Mouse (Mus musculus): ENCODE results near the gene Cd22.
"Not testable (repeated sequence)": the region's sequence is repeated elsewhere in the genome, so short reads cannot be mapped to it uniquely, and the experiment has no call there.

Gene Cd22

DNA sequence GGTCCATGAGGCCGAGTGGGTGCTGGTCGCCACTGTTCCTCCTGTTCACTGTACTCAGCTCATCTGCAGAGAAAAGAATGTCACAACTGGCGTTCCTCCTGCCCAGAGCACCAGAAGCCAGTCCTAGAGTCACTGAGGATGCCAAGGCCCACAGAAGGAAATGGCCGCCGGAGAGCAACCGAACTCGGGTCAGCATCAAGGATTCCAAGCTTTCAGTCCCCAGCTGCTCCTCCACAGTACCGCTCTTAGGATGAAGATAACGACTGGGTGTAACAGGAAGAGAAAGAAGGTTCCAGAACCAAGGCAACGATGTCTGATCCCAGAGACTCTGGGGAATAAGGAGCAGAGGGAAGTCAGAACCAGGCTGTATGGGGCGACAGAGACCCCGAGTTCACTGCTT lies 18.7 kb downstream of the Cd22 start, which contains the start of gene Ffar1:
TSS of gene Ffar1 (minus strand) at position 101 of the 400 bp plus-strand sequence.
- DNase-seq (ENCODE audit: low spot score in 2 of 2), result no peak

DNA sequence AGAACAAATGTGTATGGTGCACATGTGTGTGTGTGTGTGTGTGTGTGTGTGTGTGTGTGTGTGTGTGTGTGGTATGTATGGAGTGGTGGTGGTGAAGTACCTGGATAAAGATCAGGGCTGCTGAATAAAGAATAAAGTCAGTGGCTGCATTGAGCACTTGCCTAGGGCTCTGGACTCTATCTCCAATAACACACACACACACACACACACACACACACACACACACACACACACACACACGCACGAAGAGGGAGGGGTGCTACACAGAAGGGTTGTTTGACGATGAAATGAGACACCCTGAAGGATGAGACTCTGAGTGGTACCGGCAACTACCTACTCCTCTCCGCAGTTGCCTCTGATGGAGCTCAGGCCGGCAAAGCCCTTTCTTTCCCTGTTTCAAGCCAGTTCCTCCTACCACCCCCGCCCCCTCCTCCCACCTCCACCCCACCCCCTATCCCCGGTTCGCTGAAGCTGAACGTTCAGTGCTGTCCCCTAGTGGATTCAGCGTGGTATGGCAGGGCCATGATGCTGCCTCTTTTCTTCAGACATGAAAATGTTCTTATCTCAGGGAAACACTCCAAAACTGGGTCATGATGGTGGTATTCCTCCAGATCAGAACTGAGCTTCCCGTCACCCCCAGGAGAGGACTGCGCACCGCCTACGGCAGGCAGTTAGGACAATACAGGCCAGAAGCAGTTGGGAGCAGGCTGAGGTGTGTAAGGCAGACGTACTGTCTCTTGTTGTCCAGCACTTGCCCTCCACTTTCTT lies 20.3 kb downstream of the Cd22 start:
- peak; percentile 23 to 39 for DNase-seq (ENCODE audit: low spot score in 2 of 2)

DNA sequence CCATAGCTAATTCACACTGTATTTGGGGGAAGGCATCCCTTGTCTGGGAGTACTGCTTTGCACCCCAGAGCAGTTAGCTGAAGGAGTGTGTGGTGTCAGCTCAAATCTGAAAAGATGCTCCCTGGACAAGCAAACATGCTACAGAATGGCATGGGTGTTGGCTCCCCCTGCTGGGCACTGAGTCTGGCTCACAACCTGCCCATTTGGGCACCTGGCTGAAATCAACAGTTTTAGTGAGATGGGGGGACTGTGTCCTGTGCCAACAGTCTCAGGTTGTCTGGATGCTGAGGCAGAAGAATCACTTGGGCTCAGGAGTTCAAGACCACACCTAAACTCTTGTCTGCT lies 20.9 kb downstream of the Cd22 start:
- peak; percentile 63 to 80 for DNase-seq (ENCODE audit: low spot score in 2 of 2)

DNA sequence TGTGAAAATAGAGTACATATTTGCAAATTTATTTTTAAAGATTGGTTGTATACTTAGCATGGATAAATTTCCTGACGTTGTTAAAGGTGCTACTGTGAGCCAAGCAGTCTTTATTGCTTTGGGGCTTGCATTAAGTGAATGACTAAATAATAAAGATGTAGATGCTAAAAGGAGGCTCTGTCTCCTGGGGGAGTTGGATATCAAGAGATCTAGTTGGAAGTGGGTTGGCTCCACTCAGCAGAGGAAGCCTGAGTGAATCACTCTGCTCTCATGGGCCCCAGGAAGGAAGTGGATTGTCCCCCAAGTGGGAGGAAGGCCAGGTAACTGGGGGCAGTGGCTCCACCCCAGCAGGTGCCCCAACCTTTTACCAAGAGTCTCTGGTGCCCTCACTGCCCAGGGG lies 22.4 kb downstream of the Cd22 start:
- DNase-seq (ENCODE audit: low spot score in 2 of 2), result no peak

DNA sequence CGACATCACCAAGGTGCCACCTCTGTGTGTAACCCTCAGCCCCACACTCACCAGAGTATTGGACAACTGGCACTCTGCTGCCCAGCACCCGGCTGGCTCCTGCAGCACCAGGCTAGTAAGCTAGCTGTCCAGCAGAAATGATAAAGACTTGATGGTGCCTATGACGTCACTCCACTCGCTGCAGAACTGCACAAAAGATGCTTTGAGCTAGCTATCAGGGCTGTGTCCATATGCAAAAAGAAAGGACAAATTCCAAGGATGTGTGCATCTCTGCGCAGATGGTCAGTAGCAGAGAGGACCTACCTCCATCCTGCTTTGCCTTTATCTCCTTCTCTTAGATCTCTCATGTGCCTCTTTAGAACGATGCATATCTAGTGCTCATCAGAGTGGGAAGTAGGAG lies 24.1 kb downstream of the Cd22 start, which contains the start of gene Ffar3:
TSS of gene Ffar3 (minus strand) at position 101 of the 400 bp plus-strand sequence.
- no peak for DNase-seq (ENCODE audit: low spot score in 2 of 2)

DNA sequence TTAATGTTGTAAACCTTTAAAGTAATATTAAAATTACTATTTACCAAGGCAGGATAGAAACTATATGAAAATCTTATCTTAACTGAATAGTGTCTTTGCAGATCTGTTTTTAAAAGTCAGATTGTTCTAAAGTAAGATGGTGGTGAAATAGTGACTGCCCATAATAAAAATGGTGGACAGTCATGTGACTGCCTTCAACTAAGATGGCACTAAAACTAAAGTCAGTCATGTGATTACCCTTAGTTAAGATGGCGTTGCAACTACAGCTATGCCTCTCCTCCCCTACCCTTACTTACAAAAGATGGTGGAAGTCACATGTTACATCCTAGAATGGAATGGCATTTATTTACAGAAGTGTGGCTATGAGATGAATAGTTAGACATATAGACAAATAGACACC lies 28.7 kb downstream of the Cd22 start:
- no peak for DNase-seq (ENCODE audit: low spot score in 2 of 2)

DNA sequence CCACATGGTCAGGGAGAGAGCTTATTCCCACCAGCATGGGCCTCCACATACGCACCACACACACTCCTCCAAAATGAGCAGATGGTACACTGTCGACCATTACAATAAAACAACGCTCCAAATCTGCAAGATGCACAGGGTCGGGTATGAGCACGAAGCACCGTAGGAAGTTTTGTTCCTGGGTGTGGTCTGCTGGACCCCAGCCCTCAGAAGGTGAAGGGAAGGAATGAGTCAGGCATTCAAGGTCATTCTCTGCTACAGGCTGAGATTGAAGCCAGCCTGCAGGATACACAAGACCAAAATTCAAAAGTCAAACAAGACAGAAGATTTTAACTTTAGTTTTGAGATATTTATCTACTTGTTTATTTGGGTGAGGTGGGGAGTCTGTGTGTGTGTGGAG lies 32.2 kb downstream of the Cd22 start:
- no peak for DNase-seq (ENCODE audit: low spot score in 2 of 2)

DNA sequence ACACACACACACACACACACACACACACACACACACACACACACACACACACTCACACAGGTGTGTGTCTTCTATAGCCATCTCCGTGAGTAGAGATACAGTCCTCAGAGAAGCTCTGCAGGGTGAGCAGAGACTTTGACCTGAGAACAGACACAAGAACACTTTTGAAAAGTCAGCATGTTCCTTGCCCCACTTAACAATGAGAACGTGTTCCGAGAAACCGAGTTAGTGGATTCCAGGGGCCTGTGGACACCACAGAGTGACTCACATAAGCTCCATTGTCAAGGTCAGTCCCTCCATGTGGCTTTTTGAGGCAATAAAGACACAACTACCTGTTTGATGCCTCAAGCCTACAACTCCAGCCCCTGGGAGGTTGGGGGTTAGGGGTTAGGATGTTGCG lies 32.8 kb downstream of the Cd22 start:
- DNase-seq (ENCODE audit: low spot score in 2 of 2), result no peak

DNA sequence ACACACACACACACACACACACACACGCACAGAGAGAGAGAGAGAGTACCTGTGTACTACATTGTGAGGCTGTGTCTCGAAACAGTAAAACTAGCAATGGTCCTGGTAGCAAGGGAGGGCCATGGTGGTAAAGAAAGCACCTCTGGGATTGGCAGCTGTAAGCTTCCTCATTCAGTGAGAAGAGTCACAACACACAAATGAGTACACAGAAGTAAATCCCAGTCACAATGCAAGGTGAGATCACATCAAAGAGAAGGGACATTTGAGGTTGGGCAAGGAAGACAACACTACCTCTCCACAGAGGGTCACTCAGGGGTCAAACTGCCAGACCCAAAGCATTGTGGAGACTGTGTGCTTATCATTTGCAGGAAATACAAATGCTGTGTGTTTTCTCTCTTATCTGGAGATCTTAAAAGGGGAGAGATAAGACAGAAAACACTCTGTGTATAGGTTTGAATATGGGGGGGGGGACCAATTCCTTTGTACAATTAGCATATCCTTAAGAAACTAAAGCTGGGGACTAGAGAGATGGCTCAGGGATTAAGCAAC lies 33.6 kb downstream of the Cd22 start:
- DNase-seq (ENCODE audit: low spot score in 2 of 2), result no peak

DNA sequence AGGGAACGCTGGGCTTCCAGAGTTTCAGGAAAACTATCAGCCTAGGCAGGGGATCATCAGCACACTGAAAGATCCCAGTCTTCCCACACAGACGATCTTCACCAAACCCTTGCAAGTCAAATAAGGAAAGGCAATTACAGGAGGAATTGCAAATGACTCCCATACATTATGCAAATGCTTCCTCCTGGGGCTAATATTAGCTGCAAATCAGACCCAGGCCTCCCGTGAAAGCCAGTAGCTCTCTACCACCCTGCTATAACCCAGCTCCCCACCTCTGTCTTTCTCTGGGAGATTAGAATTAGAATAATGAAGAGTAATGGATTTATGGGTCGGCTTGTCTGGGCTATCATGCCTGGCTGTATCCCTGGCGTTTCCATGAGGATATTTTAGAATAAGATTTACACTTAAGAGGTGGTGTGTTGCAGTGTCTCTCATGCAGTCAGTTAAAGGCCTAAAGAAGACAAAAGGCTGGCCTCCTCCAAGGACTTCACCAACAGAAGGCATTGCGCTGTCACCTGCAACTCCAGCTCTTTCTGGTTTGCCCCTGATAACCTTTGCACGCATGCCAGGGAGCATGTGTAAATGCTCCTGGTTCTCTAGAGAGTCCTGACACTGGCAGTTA lies 35.4 kb downstream of the Cd22 start:
- no peak for DNase-seq (ENCODE audit: low spot score in 2 of 2)

DNA sequence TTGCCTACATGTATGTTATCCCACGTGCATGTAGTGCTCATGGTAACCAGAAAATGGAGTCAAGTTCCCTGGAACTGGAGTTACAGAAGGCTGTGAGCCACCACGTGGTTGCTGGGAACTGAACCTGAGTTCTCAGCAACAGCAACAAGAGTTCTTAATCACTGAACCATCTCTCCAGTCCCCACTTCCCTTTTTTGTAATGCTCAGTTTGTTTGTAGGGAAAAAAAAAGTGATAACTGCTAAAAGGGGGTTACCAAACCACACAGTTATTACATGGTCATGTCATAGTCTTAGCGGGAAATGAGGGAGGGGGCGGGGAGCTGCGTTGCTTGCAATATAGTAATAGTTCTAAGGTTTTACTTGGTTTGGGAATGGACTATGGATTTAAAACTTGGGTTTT lies 38.0 kb downstream of the Cd22 start:
- DNase-seq (ENCODE audit: low spot score in 2 of 2), result no peak

DNA sequence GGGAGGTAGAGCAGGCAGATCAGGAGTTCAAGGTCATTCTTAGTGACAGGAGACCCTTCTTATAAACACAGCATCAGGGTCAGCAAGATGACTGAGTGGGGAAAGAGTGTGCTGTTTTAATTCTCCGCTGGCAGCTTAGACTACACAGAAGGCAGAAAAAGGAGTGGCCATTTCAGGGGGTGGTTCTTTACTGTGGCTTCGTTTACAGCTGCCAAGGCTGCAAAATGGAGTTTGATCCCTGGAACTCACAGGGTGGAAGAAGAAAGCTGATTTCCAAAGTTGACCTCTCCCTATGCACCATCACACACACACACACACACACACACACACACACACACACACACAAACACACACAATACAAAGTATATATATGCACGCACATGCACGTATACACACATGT lies 38.8 kb downstream of the Cd22 start:
- no peak for DNase-seq (ENCODE audit: low spot score in 2 of 2)

DNA sequence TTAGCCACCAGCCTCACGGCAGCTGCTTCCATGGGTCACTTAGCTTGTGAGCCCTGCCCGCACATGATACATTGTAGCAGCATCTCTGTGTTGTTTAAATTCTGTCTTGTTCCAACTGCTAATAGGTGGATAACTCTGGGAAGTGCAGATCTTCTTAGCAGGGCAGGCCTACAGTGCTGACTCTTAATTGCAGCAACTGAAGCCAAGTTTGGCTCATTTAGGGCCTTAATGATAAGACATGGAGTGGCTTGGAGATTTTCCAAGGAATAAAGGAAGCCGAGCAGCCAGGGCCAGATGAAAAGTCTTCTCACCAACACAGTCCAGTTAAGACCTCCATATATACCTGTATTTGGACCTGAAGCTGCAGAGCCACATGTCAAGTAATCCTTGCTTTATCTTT lies 39.8 kb downstream of the Cd22 start:
- DNase-seq (ENCODE audit: low spot score in 2 of 2), result no peak

DNA sequence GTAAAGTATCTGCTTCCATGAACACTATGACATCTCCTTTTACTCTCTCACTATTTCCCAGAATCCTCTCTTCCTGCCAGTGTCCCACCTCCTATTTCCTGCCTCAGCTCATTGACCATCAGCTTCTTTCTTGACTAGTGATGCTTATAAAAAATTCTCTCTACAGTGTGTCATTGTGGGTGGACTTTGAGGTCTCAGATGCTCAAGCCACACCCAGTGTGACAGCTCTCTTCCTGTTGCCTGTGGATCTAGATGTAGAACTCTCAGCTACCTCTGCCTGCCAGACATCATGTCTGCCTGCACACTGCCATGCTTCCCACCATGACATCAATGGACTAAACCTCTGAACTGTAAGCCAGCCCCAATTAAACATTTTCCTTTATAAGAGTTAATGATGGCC lies 42.9 kb downstream of the Cd22 start:
- DNase-seq (ENCODE audit: low spot score in 2 of 2), result no peak

DNA sequence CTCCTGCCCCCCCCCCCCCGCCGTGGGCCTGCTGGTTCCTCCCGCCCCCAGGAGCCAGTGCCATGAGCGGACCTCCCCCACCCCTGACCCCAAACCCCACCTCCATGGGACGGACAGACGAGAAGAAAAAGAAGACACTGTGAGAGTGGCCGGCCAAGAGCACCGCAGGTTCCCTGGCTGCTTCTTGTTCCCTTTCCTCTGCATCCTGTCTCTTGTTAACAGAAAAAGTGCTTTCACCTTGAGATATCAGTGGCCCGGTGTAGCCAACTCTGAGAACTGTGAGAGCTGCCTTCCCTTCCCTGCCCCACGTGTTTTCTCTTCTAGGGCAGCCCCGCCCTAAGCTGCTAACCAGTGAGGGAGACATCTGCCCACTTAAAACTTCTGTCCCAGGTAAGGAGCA lies 47.5 kb downstream of the Cd22 start:
- not testable (repeated sequence) for DNase-seq (ENCODE audit: low spot score in 2 of 2)

DNA sequence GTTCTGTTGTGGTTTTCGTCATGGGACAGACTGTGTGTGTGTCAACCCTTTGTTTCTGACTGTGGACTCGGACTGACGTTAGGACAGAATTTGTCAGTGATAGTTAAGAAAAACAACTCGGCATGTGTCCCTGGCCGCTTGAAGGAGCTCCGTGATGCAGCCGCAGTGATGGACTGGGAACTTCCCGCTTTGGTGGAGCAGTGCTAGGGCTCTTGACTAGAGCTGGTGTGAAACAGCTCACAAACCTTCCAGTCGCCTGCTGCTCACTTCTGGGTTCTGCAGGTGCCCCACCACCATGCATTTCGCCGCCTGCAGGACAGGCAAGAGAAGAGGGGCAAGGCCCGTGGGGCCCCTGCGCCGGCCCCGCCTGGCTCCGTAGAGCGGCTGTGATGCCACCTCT lies 47.9 kb downstream of the Cd22 start:
- no peak for DNase-seq (ENCODE audit: low spot score in 2 of 2)

DNA sequence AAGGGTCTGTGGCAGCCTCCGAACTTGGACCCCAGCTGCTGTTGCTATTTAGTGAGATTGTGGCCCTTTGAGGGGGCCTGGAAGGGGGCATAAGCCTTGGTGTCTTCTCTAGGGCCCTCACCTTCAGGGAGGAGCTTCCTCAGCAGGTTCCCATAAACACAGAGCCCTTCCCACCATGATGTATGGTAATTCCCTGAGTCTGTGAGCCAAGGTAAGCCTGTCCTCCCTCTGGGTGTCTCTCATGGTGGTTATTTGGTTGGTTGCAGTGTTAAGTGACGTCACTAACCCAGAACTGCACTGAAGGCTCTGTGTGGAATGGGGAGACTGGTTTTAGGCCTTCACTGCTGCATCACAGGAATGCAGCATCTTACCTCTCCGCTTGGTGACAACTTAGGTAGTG lies 50.7 kb downstream of the Cd22 start:
- DNase-seq (ENCODE audit: low spot score in 2 of 2), result no peak

DNA sequence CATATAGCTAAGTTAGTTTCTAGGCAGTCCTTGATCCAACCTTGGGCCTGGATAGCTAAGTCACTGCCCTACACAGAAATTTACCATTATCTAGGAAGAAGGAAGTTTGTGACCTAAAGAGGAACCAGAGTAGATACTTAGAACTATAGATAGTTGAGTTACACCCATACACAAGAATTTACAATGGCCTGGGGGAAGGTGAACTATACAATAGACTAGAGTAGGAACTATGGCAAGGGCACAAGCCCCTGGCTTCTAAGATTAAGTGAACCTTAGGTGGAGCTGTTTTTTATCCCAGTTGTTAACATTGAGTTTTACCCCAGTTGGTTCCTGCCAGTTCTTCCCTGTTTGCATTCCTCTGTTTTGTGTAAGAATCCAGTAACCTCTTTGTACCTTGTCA lies 51.3 kb downstream of the Cd22 start:
- DNase-seq (ENCODE audit: low spot score in 2 of 2), result not testable (repeated sequence)

DNA sequence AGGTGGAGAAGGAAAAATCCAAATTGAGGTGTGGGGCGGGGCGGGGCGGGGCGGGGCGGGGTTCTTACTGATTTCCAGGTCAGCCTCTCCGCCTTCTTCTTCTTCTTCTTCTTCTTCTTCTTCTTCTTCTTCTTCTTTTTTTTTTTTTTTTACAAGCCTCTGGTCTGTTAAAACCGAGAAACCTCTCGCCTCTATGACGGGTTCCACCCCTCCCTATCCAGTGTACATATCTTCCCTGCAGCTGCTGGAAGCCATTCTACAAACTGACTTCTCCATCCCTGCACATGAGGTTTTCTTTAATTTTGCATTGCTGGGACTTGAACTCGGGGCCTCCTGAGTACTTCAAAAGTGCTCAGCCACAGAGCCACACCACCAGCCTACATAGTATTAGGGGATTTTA lies 53.5 kb downstream of the Cd22 start:
- DNase-seq (ENCODE audit: low spot score in 2 of 2), result no peak

DNA sequence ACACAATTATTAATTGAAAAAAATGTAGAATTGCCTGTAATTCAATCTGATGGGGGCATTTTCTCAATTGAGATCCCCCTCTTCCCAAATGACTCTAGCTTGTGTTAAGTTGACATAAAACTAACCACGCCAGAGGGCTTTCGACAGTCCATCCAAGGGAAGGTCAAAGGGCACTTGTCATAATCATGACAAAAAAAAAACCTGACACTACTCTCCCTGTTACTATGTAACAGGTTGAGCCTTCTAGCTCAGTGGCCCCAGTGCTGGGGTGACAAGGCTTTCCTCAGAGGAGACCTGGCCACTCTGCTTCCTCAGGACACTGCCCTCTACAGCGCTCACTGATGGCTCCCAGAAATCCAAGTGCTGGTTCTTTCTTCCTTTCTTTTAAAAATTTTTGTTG lies 55.8 kb downstream of the Cd22 start:
- DNase-seq (ENCODE audit: low spot score in 2 of 2), result no peak

DNA sequence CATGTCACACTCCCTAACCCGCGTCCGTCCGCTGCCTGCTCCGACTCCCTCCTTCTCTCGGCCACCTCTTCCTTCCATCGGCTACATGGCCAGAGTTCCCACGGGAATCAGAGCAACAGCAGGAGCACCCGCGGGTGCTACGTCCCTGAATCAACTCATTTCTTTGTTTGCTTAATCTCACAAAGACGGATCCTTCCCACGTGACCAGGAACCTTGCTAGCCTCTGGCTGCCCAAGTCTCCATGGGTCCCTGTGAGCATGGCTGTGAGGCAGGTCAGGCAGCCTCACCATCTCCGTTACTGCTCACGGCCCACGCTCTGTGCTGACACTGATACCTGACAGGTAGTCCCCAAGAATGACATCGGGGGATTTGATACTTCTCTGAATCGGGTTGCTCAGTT lies 56.5 kb downstream of the Cd22 start, which contains the start of gene Ffar2:
TSS of gene Ffar2 (minus strand) at position 101 of the 400 bp plus-strand sequence.
- no peak for DNase-seq (ENCODE audit: low spot score in 2 of 2)

DNA sequence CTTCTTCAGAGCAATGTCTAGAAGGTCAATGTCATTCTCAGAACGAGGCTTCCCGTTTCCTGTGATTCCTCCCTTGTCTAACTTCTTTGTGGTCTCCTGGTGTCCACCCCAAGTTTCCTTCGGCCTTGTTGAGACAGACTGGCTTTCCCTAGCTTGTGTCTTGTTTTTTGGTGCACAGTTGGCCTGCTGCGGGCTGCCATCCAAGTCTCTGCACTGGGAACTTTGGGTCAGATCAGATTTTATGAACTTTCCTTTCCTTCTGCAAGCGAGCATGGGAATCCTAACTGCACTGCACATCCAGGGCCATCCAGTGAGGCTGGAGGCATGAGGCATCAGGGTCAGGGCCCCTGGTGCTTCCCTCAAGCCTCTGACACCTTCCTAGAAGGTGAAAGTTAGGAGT lies 58.6 kb downstream of the Cd22 start:
- peak in 1 of 2 experiments; percentile 19 for DNase-seq (ENCODE audit: low spot score in 2 of 2)

DNA sequence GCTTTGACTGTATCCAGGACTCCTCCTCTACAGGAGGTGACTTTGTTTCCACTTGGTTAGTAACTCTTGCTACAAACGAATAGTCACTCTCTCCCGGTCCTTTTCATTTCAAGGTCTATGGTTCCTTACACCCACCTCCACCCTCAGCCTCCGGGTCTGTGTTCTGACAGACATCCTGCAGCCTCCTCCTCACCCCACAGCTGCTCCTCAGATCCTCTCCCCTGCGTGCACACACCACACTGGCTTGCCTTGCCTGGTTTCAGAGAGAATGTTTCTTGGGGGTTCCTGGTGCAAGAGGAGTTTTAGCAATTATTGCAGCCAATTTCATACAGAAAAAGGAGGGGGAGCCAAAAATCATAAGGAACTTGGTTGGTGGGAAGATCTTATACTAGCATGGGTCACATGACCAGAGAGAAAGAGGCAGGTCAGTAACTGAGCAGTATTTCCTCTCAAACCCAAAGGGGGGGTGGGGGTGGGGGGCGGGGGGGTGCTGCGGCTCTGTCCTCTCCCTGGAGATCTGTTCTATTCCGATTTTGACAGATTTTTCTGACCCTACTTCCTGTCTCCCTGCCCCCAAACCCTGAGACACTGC lies 59.2 kb downstream of the Cd22 start:
- no peak for DNase-seq (ENCODE audit: low spot score in 2 of 2)

All from urinary bladder, postnatal 36 days (tissue).